Mouse (Mus musculus): ENCODE measurements at regions not wholly inside any gene's neighbourhood (a gene's known extent, or its start where the extent isn't known, plus 50 kb on each side); places are given as distances from the start of the nearest gene placed in this dataset.

GRCm38 (mm10) chr12:5793051-5793450 lies 417.6 kb upstream of the Klhl29 start:
- WGBS, result 54% methylated on average over 7 of the region's 7 CpGs
- no peak for ATAC-seq (ENCODE audit: insufficient read depth, low FRiP score, low read depth)

GRCm38 (mm10) chr12:5787074-5787813 lies 411.8 kb upstream of the Klhl29 start:
- H3K4me3 ChIP-seq (replicated peaks), result no peak overlapping the region
- no peaks in the 10 kb centered on the region for H3K36me3 ChIP-seq
- no peak overlapping the region for H3K9ac ChIP-seq
- no peaks in the 10 kb centered on the region for H3K4me1 ChIP-seq
- ATAC-seq (ENCODE audit: insufficient read depth, low FRiP score, low read depth), result no peak
- no peak overlapping the region for H3K4me2 ChIP-seq
- no peaks in the 10 kb centered on the region for H3K9me3 ChIP-seq
- H3K27me3 ChIP-seq (replicated peaks), result no peaks in the 10 kb centered on the region
- 55% methylated on average over 7 of the region's 7 CpGs for WGBS
- no peak overlapping the region for H3K27ac ChIP-seq

More at GRCm38 (mm10) chr12:5793051-5793450, 417.6 kb upstream of the Klhl29 start:
- Histone ChIP-seq H3K9me3 (no peaks in the 10 kb centered on the region), H3K27me3 (replicated peaks) (no peaks in the 10 kb centered on the region), H3K4me2 (no peak overlapping the region), H3K36me3 (no peaks in the 10 kb centered on the region), H3K4me3 (replicated peaks) (no peak overlapping the region), H3K4me1 (no peaks in the 10 kb centered on the region), H3K27ac (no peak overlapping the region), H3K9ac (no peak overlapping the region)

- 76% methylated on average over 3 of the region's 3 CpGs for WGBS
- H3K4me3 ChIP-seq (replicated peaks), result no peak overlapping the region
- no peaks in the 10 kb centered on the region for H3K9me3 ChIP-seq
- no peak overlapping the region for H3K9ac ChIP-seq
- H3K4me2 ChIP-seq, result no peak overlapping the region
- no peak for ATAC-seq (ENCODE audit: insufficient read depth, low FRiP score, low read depth)
- no peaks in the 10 kb centered on the region for H3K36me3 ChIP-seq
- no peaks in the 10 kb centered on the region for H3K27me3 ChIP-seq (replicated peaks)
- no peak overlapping the region for H3K27ac ChIP-seq
- H3K4me1 ChIP-seq, result no peaks in the 10 kb centered on the region
Measured at GRCm38 (mm10) chr12:5781276-5781675, 405.8 kb upstream of the Klhl29 start.

GRCm38 (mm10) chr12:5777556-5777955 lies 402.1 kb upstream of the Klhl29 start:
- no peak for ATAC-seq (ENCODE audit: insufficient read depth, low FRiP score, low read depth)
- H3K4me2 ChIP-seq, result no peak overlapping the region
- H3K4me3 ChIP-seq (replicated peaks), result no peak overlapping the region
- H3K9ac ChIP-seq, result no peak overlapping the region
- no peaks in the 10 kb centered on the region for H3K27me3 ChIP-seq (replicated peaks)
- no peaks in the 10 kb centered on the region for H3K36me3 ChIP-seq
- no peaks in the 10 kb centered on the region for H3K4me1 ChIP-seq
- no peak overlapping the region for H3K27ac ChIP-seq
- H3K9me3 ChIP-seq, result no peaks in the 10 kb centered on the region

- 0 out of 2 replicates have a peak, but pooled peaks have one; percentile 31 for ATAC-seq (ENCODE audit: insufficient read depth, low FRiP score, low read depth)
- Histone ChIP-seq H3K4me1 (no peaks in the 10 kb centered on the region), H3K9ac (no peak overlapping the region), H3K36me3 (no peaks in the 10 kb centered on the region), H3K4me2 (no peak overlapping the region), H3K27ac (no peak overlapping the region), H3K4me3 (replicated peaks) (no peak overlapping the region), H3K27me3 (replicated peaks) (no peaks in the 10 kb centered on the region), H3K9me3 (no peaks in the 10 kb centered on the region)
- WGBS, result 47% methylated on average over 5 of the region's 5 CpGs
Measured at GRCm38 (mm10) chr12:5771399-5771978, 396.0 kb upstream of the Klhl29 start.

- H3K9me3 ChIP-seq, result no peaks in the 10 kb centered on the region
- H3K27ac ChIP-seq, result no peak overlapping the region
- H3K27me3 ChIP-seq (replicated peaks), result no peaks in the 10 kb centered on the region
- no peak overlapping the region for H3K4me2 ChIP-seq
- no peak overlapping the region for H3K9ac ChIP-seq
- 49% methylated on average over 2 of the region's 2 CpGs for WGBS
- ATAC-seq (ENCODE audit: insufficient read depth, low FRiP score, low read depth), result no peak
- no peaks in the 10 kb centered on the region for H3K36me3 ChIP-seq
- H3K4me1 ChIP-seq, result no peaks in the 10 kb centered on the region
- no peak overlapping the region for H3K4me3 ChIP-seq (replicated peaks)
Measured at GRCm38 (mm10) chr12:5770531-5770930, 395.0 kb upstream of the Klhl29 start.

GRCm38 (mm10) chr12:5764445-5765170 lies 389.1 kb upstream of the Klhl29 start:
- Histone ChIP-seq H3K9ac (no peak overlapping the region), H3K36me3 (no peaks in the 10 kb centered on the region), H3K9me3 (no peaks in the 10 kb centered on the region), H3K27ac (no peak overlapping the region), H3K4me2 (no peak overlapping the region), H3K4me3 (replicated peaks) (no peak overlapping the region), H3K27me3 (replicated peaks) (no peaks in the 10 kb centered on the region), H3K4me1 (0 out of 2 replicates have a peak, but pooled peaks cover 2% of the 10 kb centered on the region)
- 45% methylated on average over 6 of the region's 6 CpGs for WGBS
- no peak for ATAC-seq (ENCODE audit: insufficient read depth, low FRiP score, low read depth)

GRCm38 (mm10) chr12:5764026-5764425 lies 388.5 kb upstream of the Klhl29 start:
- Histone ChIP-seq H3K9me3 (no peaks in the 10 kb centered on the region), H3K27me3 (replicated peaks) (no peaks in the 10 kb centered on the region), H3K4me2 (no peak overlapping the region), H3K4me3 (replicated peaks) (no peak overlapping the region), H3K9ac (no peak overlapping the region), H3K27ac (no peak overlapping the region), H3K36me3 (no peaks in the 10 kb centered on the region), H3K4me1 (0 out of 2 replicates have a peak, but pooled peaks cover 2% of the 10 kb centered on the region)
- no peak for ATAC-seq (ENCODE audit: insufficient read depth, low FRiP score, low read depth)
- 90% methylated on average over 1 of the region's 1 CpGs for WGBS

- ATAC-seq (ENCODE audit: insufficient read depth, low FRiP score, low read depth), result peak; percentile 18; the same call in 1 of the 2 replicates
- Histone ChIP-seq H3K9me3 (no peaks in the 10 kb centered on the region), H3K4me3 (replicated peaks) (no peak overlapping the region), H3K4me2 (no peak overlapping the region), H3K4me1 (0 out of 2 replicates have a peak, but pooled peaks cover 2% of the 10 kb centered on the region), H3K27ac (no peak overlapping the region), H3K27me3 (replicated peaks) (no peaks in the 10 kb centered on the region), H3K9ac (no peak overlapping the region), H3K36me3 (no peaks in the 10 kb centered on the region)
- WGBS, result 49% methylated on average over 6 of the region's 6 CpGs
Measured at GRCm38 (mm10) chr12:5762306-5762927, 386.9 kb upstream of the Klhl29 start.

- Histone ChIP-seq H3K9me3 (no peaks in the 10 kb centered on the region), H3K36me3 (no peaks in the 10 kb centered on the region), H3K4me3 (replicated peaks) (no peak overlapping the region), H3K27me3 (replicated peaks) (no peaks in the 10 kb centered on the region), H3K9ac (no peak overlapping the region), H3K27ac (no peak overlapping the region), H3K4me1 (0 out of 2 replicates have a peak, but pooled peaks cover 1% of the 10 kb centered on the region), H3K4me2 (no peak overlapping the region)
- WGBS, result 62% methylated on average over 3 of the region's 3 CpGs
- no peak for ATAC-seq (ENCODE audit: insufficient read depth, low FRiP score, low read depth)
Measured at GRCm38 (mm10) chr12:5759485-5759884, 384.0 kb upstream of the Klhl29 start.

GRCm38 (mm10) chr12:5757766-5758165 lies 382.3 kb upstream of the Klhl29 start:
- Histone ChIP-seq H3K4me3 (replicated peaks) (no peak overlapping the region), H3K9me3 (no peaks in the 10 kb centered on the region), H3K4me1 (no peaks in the 10 kb centered on the region), H3K27me3 (replicated peaks) (no peaks in the 10 kb centered on the region), H3K36me3 (no peaks in the 10 kb centered on the region), H3K4me2 (no peak overlapping the region), H3K27ac (no peak overlapping the region), H3K9ac (no peak overlapping the region)
- WGBS, result 65% methylated on average over 2 of the region's 2 CpGs
- no peak for ATAC-seq (ENCODE audit: insufficient read depth, low FRiP score, low read depth)

- no peaks in the 10 kb centered on the region for H3K4me1 ChIP-seq
- H3K27ac ChIP-seq, result no peak overlapping the region
- H3K27me3 ChIP-seq (replicated peaks), result no peaks in the 10 kb centered on the region
Measured at GRCm38 (mm10) chr12:5757361-5757760, 381.9 kb upstream of the Klhl29 start.

More at GRCm38 (mm10) chr12:5757361-5757760, 381.9 kb upstream of the Klhl29 start:
- no peak overlapping the region for H3K4me3 ChIP-seq (replicated peaks)
- no peak overlapping the region for H3K9ac ChIP-seq
- H3K4me2 ChIP-seq, result no peak overlapping the region
- 63% methylated on average over 4 of the region's 4 CpGs for WGBS
- no peaks in the 10 kb centered on the region for H3K9me3 ChIP-seq
- no peak for ATAC-seq (ENCODE audit: insufficient read depth, low FRiP score, low read depth)
- no peaks in the 10 kb centered on the region for H3K36me3 ChIP-seq

Measured in stomach, embryonic 15.5 days (tissue).